Mouse (Mus musculus): ENCODE results near the gene Ccrl2. TPM values are rescaled to one million over a fixed set of nuclear protein-coding genes. Genes with fewer than 3 reads are reported as not detected.

Gene Ccrl2
- total and polyA plus RNA-seq, 3 experiments: 0.19 to 0.75 TPM; not detected in 1

GRCm38 (mm10) chr9:111048452-111048851 is 8.9 kb downstream of the Ccrl2 start:
- DNase-seq (ENCODE audit: low read depth, low spot score): no peak
- no peak overlapping the region for H3K4me3 ChIP-seq (ENCODE audit: control insufficient read depth in 1 of 2, insufficient read depth in 1 of 2, low read depth in 2 of 2, low read length in 2 of 2)
- peaks cover 0 to 3% of the 10 kb centered on the region in 2 experiments; a peak in 1 of 4 replicates for H3K27me3 ChIP-seq (ENCODE audit: control insufficient read depth in 1 of 2, insufficient read depth in 2 of 2, low read length in 2 of 2)
- H3K9me3 ChIP-seq (replicated peaks; ENCODE audit: insufficient read depth, low read length): no peaks in the 10 kb centered on the region
- H3K27ac ChIP-seq (ENCODE audit: control insufficient read depth, low read depth, low read length): no peak overlapping the region
- no peak overlapping the region for H3K9ac ChIP-seq (ENCODE audit: control insufficient read depth, low read depth, low read length, poor library complexity, severe bottlenecking)
- no peaks in the 10 kb centered on the region for H3K79me2 ChIP-seq (ENCODE audit: control insufficient read depth, insufficient read depth, low read length, poor library complexity)
- H3K4me1 ChIP-seq (ENCODE audit: control insufficient read depth in 1 of 2, insufficient read depth in 2 of 2, low read length in 2 of 2): no peaks in the 10 kb centered on the region; a peak in 1 of 4 replicates
- TF ChIP-seq TAL1 (IDR thresholded peaks at IDR 0.05; ENCODE audit: low read length): no peak
- TF ChIP-seq ZMIZ1 (IDR thresholded peaks at IDR 0.05; ENCODE audit: low read depth, low read length): no peak
- TF ChIP-seq KAT2A (conservative IDR thresholded peaks at IDR 0.05; ENCODE audit: low read depth, low read length): no peak
- no peak for TF ChIP-seq HCFC1 (IDR thresholded peaks at IDR 0.05; ENCODE audit: low read depth, low read length)
- no peak for TF ChIP-seq MYC (IDR thresholded peaks at IDR 0.05; ENCODE audit: low read depth, low read length)
- TF ChIP-seq GATA1 (IDR thresholded peaks at IDR 0.05; ENCODE audit: low read depth, low read length): no peak
- TF ChIP-seq EP300 (IDR thresholded peaks at IDR 0.05; ENCODE audit: low read depth in 1 of 2, low read length in 2 of 2): no peak
- no peak for TF ChIP-seq ZC3H11A (IDR thresholded peaks at IDR 0.05; ENCODE audit: low read depth, low read length)
- TF ChIP-seq NRF1 (IDR thresholded peaks at IDR 0.05; ENCODE audit: insufficient read depth, low read depth, low read length, poor library complexity, severe bottlenecking): no peak
- no peak for TF ChIP-seq SIN3A (IDR thresholded peaks at IDR 0.05; ENCODE audit: low read length)
- H3K36me3 ChIP-seq (ENCODE audit: control insufficient read depth in 1 of 2, insufficient read depth in 2 of 2, low read length in 2 of 2): no peaks in the 10 kb centered on the region

GRCm38 (mm10) chr9:111047266-111047665 is 10.1 kb downstream of the Ccrl2 start:
- Histone ChIP-seq H3K27ac (ENCODE audit: control insufficient read depth, low read depth, low read length) (no peak overlapping the region), H3K4me1 (ENCODE audit: control insufficient read depth in 1 of 2, insufficient read depth in 2 of 2, low read length in 2 of 2) (no peaks in the 10 kb centered on the region; a peak in 1 of 4 replicates), H3K9me3 (replicated peaks; ENCODE audit: insufficient read depth, low read length) (no peaks in the 10 kb centered on the region), H3K4me3 (ENCODE audit: control insufficient read depth in 1 of 2, insufficient read depth in 1 of 2, low read depth in 2 of 2, low read length in 2 of 2) (no peak overlapping the region), H3K9ac (ENCODE audit: control insufficient read depth, low read depth, low read length, poor library complexity, severe bottlenecking) (no peak overlapping the region), H3K79me2 (ENCODE audit: control insufficient read depth, insufficient read depth, low read length, poor library complexity) (no peaks in the 10 kb centered on the region), H3K36me3 (ENCODE audit: control insufficient read depth in 1 of 2, insufficient read depth in 2 of 2, low read length in 2 of 2) (no peaks in the 10 kb centered on the region), H3K27me3 (ENCODE audit: control insufficient read depth in 1 of 2, insufficient read depth in 2 of 2, low read length in 2 of 2) (0 out of 4 replicates have a peak, but pooled peaks cover 0 to 3% of the 10 kb centered on the region in 2 experiments)
- DNase-seq (ENCODE audit: low read depth, low spot score): no peak
- no peak for TF ChIP-seq POLR2AphosphoS5 (IDR thresholded peaks at IDR 0.05; ENCODE audit: borderline replicate concordance, low read depth, low read length)
- no peak for TF ChIP-seq JUND (IDR thresholded peaks at IDR 0.05; ENCODE audit: low read depth, low read length)
- TF ChIP-seq ZMIZ1 (IDR thresholded peaks at IDR 0.05; ENCODE audit: low read depth, low read length): no peak
- no peak for TF ChIP-seq HCFC1 (IDR thresholded peaks at IDR 0.05; ENCODE audit: low read depth, low read length)
- no peak for TF ChIP-seq RCOR1 (IDR thresholded peaks at IDR 0.05; ENCODE audit: low read depth, low read length)
- no peak for TF ChIP-seq MAFK (IDR thresholded peaks at IDR 0.05; ENCODE audit: borderline replicate concordance, low read depth, low read length)
- no peak for TF ChIP-seq E2F4 (IDR thresholded peaks at IDR 0.05; ENCODE audit: borderline replicate concordance, low read depth, low read length)
- no peak for TF ChIP-seq RAD21 (IDR thresholded peaks at IDR 0.05; ENCODE audit: low read depth, low read length)
- TF ChIP-seq TBP (IDR thresholded peaks at IDR 0.05; ENCODE audit: low read depth, low read length): no peak
- TF ChIP-seq USF2 (IDR thresholded peaks at IDR 0.05; ENCODE audit: borderline replicate concordance in 1 of 2, insufficient read depth in 1 of 2, low read depth in 1 of 2, low read length in 2 of 2): no peak
- TF ChIP-seq TCF12 (IDR thresholded peaks at IDR 0.05; ENCODE audit: low read depth, low read length): no peak
- no peak for TF ChIP-seq GABPA (IDR thresholded peaks at IDR 0.05; ENCODE audit: low read depth, low read length)
- no peak for TF ChIP-seq NRF1 (IDR thresholded peaks at IDR 0.05; ENCODE audit: insufficient read depth, low read depth, low read length, poor library complexity, severe bottlenecking)
- TF ChIP-seq ZNF384 (IDR thresholded peaks at IDR 0.05; ENCODE audit: low read depth, low read length): no peak
- no peak for TF ChIP-seq MEF2A (IDR thresholded peaks at IDR 0.05; ENCODE audit: extremely low read depth, insufficient replicate concordance, low read depth, low read length, poor library complexity, severe bottlenecking)

Measured in MEL (cell line).